Mouse (Mus musculus): ENCODE measurements around the gene Rgs13.
"Not testable (repeated sequence)": the region's sequence is repeated elsewhere in the genome, so short reads cannot be mapped to it uniquely, and the experiment has no call there.

Rgs13 gene

GRCm38 (mm10) chr1:144152184-144152525 lies 25.0 kb downstream of the Rgs13 start:
- DNase-seq (ENCODE audit: low spot score): no peak

- DNase-seq (ENCODE audit: low spot score): peak; percentile 67
Measured at GRCm38 (mm10) chr1:144151401-144152183, 25.6 kb downstream of the Rgs13 start.

GRCm38 (mm10) chr1:144149997-144150396 lies 27.2 kb downstream of the Rgs13 start:
- DNase-seq (ENCODE audit: low spot score): no peak

- not testable (repeated sequence) for DNase-seq (ENCODE audit: low spot score)
Measured at GRCm38 (mm10) chr1:144141398-144141797, 35.8 kb downstream of the Rgs13 start.

- DNase-seq (ENCODE audit: low spot score): no peak
Measured at GRCm38 (mm10) chr1:144139847-144140246, 37.3 kb downstream of the Rgs13 start.

- peak; percentile 55 for DNase-seq (ENCODE audit: low spot score)
Measured at GRCm38 (mm10) chr1:144127965-144128364, 49.2 kb downstream of the Rgs13 start.

GRCm38 (mm10) chr1:144120042-144120441 lies 57.1 kb downstream of the Rgs13 start:
- DNase-seq (ENCODE audit: low spot score): no peak

GRCm38 (mm10) chr1:144119456-144119855 lies 57.7 kb downstream of the Rgs13 start:
- DNase-seq (ENCODE audit: low spot score): no peak

GRCm38 (mm10) chr1:144115848-144116727 lies 61.1 kb downstream of the Rgs13 start:
- no peak for DNase-seq (ENCODE audit: low spot score)

GRCm38 (mm10) chr1:144113438-144114074 lies 63.6 kb downstream of the Rgs13 start:
- DNase-seq (ENCODE audit: low spot score): no peak

- DNase-seq (ENCODE audit: low spot score): no peak
Measured at GRCm38 (mm10) chr1:144112946-144113345, 64.2 kb downstream of the Rgs13 start.

- DNase-seq (ENCODE audit: low spot score): no peak
Measured at GRCm38 (mm10) chr1:144098587-144099258, 78.4 kb downstream of the Rgs13 start.

- DNase-seq (ENCODE audit: low spot score): no peak
Measured at GRCm38 (mm10) chr1:144090410-144090809, 86.8 kb downstream of the Rgs13 start.

Data from left cerebral cortex, adult 11 months (tissue).